Mouse (Mus musculus) erythroblast, embryonic 14.5 days (primary cell): ENCODE measurements around the gene Rnf34.

Experiments used
- GATA1 ChIP-seq: IDR thresholded peaks from 2 replicates; pipeline ENCODE4 v1.6.1; 2012; ENCODE audit warnings: low read length, inconsistent platforms, mixed read lengths
- TAL1 ChIP-seq: IDR thresholded peaks from 3 replicates; pipeline ENCODE4 v1.6.1; 2012; ENCODE audit warnings: low read length, inconsistent platforms, mixed read lengths

DNA sequence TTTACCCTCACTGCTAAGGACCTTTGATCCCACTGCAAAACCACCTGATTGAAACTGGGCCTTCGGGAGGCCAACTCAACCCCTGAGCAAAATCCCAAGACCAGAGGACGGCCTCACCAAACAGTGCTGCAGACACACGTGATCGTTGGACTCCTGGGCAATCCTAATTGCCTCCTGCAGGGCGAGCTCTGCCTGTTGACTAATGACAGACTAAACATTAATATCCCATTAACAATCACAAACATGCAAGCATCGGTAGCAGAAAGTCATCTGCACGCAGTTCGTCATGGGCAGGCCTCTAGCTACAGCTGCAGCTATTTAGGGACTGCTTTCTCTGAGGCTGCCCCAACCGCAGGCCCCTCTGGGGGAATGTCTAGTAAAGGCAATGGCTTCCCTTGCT is 47.1 kb upstream of the Rnf34 start:
- TF ChIP-seq TAL1: no peak
- TF ChIP-seq GATA1: no peak
